Mouse (Mus musculus) mesoderm, embryonic 11.5 days (tissue): Measurements from ENCODE around the gene Defa33.
"Not testable (repeated sequence)": the region's sequence is repeated elsewhere in the genome, so short reads cannot be mapped to it uniquely, and the experiment has no call there.

Experiments used
- DNase-seq: peaks from one replicate; pipeline ENCODE4 v3.0.0-alpha.2; 2012; ENCODE audit warnings: low read depth, low spot score

The Defa33 gene

DNA sequence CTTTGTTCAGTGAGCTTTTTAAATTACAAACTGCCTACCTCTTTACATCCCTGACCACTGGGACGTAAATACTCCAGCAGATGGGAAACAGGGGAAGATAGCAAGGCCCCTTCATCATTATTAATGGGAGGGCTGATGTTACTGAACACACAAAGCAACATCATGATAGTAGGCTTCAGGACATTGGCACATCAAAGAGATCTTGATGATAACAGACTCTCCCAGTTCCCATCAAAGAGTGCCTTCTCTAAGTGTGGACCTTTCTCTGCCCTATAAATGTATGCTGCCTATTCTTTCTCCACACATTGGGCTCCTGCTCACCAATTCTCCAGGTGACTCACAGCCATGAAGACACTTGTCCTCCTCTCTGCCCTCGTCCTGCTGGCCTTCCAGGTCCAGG, at the start of gene Defa33:
Defa33 (plus strand) TSS at position 301 of the 400 bp plus-strand sequence.
- not testable (repeated sequence) for DNase-seq

DNA sequence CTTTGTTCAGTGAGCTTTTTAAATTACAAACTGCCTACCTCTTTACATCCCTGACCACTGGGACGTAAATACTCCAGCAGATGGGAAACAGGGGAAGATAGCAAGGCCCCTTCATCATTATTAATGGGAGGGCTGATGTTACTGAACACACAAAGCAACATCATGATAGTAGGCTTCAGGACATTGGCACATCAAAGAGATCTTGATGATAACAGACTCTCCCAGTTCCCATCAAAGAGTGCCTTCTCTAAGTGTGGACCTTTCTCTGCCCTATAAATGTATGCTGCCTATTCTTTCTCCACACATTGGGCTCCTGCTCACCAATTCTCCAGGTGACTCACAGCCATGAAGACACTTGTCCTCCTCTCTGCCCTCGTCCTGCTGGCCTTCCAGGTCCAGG, 13.4 kb upstream of the Defa33 start, which contains the start of gene Defa2:
Defa2 (plus strand) TSS at position 301 of the 400 bp plus-strand sequence.
- DNase-seq, result not testable (repeated sequence)

DNA sequence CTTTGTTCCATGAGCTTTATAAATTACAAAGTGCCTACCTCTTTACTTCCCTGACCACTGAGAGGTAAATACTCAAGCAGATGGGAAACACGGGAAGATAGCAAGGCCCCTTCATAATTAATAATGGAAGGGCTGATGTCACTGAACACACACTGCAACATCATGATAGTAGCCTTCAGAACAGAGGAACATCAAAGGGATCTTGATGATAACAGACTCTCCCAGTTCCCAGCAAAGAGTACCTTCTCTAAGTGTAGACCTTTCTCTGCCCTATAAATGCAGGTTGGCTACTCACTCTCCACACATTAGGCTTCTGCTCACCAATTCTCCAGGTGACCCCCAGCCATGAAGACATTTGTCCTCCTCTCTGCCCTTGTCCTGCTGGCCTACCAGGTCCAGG, 35.5 kb downstream of the Defa33 start, which contains the start of gene Defa36:
Defa36 (plus strand) TSS at position 301 of the 400 bp plus-strand sequence.
- not testable (repeated sequence) for DNase-seq
